Mouse (Mus musculus): ENCODE results near the gene Lrp3.

Gene Lrp3

GRCm38 (mm10) chr7:35166988-35167387, 48.3 kb downstream of the Lrp3 start:
- no peak for TF ChIP-seq GATA4 (IDR thresholded peaks at IDR 0.05; ENCODE audit: insufficient replicate concordance, low read length)

- TF ChIP-seq GATA4 (IDR thresholded peaks at IDR 0.05; ENCODE audit: insufficient replicate concordance, low read length) = no peak
Measured at GRCm38 (mm10) chr7:35164131-35164530, 51.2 kb downstream of the Lrp3 start.

GRCm38 (mm10) chr7:35163600-35163999, 51.7 kb downstream of the Lrp3 start:
- no peak for TF ChIP-seq GATA4 (IDR thresholded peaks at IDR 0.05; ENCODE audit: insufficient replicate concordance, low read length)

- TF ChIP-seq GATA4 (IDR thresholded peaks at IDR 0.05; ENCODE audit: insufficient replicate concordance, low read length) = no peak
Measured at GRCm38 (mm10) chr7:35162443-35162842, 52.9 kb downstream of the Lrp3 start.

GRCm38 (mm10) chr7:35157512-35157911, 57.8 kb downstream of the Lrp3 start:
- TF ChIP-seq GATA4 (IDR thresholded peaks at IDR 0.05; ENCODE audit: insufficient replicate concordance, low read length) = no peak

GRCm38 (mm10) chr7:35156561-35157477, 58.5 kb downstream of the Lrp3 start:
- TF ChIP-seq GATA4 (IDR thresholded peaks at IDR 0.05; ENCODE audit: insufficient replicate concordance, low read length) = no peak

- TF ChIP-seq GATA4 (IDR thresholded peaks at IDR 0.05; ENCODE audit: insufficient replicate concordance, low read length) = no peak
Measured at GRCm38 (mm10) chr7:35154449-35154848, 60.8 kb downstream of the Lrp3 start.

GRCm38 (mm10) chr7:35150860-35151259, 64.4 kb downstream of the Lrp3 start:
- TF ChIP-seq GATA4 (IDR thresholded peaks at IDR 0.05; ENCODE audit: insufficient replicate concordance, low read length) = no peak

Data from liver, adult (tissue).